Mouse (Mus musculus): ENCODE data around the gene Ugt1a8. TPM values are rescaled to one million over a fixed set of nuclear protein-coding genes. Genes with fewer than 3 reads are reported as not detected.

Ugt1a8 gene
- polyA plus RNA-seq, 1 experiment: not detected

DNA sequence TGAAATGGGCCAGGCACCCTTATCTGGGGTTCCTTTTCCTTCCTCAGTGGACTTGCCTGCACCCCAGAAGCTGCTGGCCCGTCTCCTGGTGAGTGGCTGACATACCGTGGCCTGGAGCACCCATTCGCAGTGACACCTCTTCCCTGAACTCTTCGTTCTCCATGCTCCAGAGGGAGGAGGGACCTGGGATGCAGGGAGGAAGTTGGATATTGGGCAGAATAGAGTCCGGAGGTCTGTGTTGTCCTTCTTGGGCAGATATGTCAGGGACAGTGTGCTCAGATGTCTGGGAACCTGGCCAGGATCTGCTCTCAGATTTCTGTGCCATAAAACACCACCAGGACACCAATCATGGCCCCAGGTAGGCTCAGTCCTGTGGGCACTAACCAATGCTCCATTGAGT lies 152.5 kb downstream of the Ugt1a8 start:
- Histone ChIP-seq H3K4me3 (replicated peaks) (no peak overlapping the region), H3K36me3 (ENCODE audit: control insufficient read depth) (no peaks in the 10 kb centered on the region), H3K9me3 (ENCODE audit: control insufficient read depth, low read length) (peaks cover 75% of the 10 kb centered on the region), H3K27me3 (ENCODE audit: control insufficient read depth) (peaks cover 3% of the 10 kb centered on the region; the same call in 1 of the 2 replicates), H3K4me1 (ENCODE audit: control insufficient read depth) (no peaks in the 10 kb centered on the region)
- TF ChIP-seq GATA1 (IDR thresholded peaks at IDR 0.05; ENCODE audit: low read length) (no peak), TAL1 (IDR thresholded peaks at IDR 0.05; ENCODE audit: low read length) (no peak)

DNA sequence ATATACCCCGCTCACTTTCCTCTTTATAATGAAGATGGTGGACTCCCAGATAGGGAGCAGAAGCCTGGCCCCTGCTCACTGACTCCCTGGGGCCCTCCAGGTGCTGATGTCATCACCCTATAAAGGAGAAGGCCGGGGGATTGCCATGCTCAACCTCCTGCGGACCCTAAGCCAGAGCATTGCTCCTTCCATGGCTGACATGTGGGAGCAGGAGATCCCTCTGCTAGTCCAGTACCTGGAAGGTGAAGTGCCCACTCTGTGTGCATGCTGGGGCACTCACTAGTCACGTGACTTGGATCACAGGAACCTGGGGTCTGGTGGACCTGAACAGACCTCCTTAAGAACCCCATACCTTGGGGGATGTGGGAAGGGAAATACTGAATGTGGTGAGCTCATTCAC lies 153.0 kb downstream of the Ugt1a8 start:
- Histone ChIP-seq H3K9me3 (ENCODE audit: control insufficient read depth, low read length) (peaks cover 73% of the 10 kb centered on the region), H3K27me3 (ENCODE audit: control insufficient read depth) (no peaks in the 10 kb centered on the region), H3K4me3 (replicated peaks) (no peak overlapping the region), H3K36me3 (ENCODE audit: control insufficient read depth) (no peaks in the 10 kb centered on the region), H3K4me1 (ENCODE audit: control insufficient read depth) (no peaks in the 10 kb centered on the region)
- TF ChIP-seq GATA1 (IDR thresholded peaks at IDR 0.05; ENCODE audit: low read length) (no peak), TAL1 (IDR thresholded peaks at IDR 0.05; ENCODE audit: low read length) (no peak)

DNA sequence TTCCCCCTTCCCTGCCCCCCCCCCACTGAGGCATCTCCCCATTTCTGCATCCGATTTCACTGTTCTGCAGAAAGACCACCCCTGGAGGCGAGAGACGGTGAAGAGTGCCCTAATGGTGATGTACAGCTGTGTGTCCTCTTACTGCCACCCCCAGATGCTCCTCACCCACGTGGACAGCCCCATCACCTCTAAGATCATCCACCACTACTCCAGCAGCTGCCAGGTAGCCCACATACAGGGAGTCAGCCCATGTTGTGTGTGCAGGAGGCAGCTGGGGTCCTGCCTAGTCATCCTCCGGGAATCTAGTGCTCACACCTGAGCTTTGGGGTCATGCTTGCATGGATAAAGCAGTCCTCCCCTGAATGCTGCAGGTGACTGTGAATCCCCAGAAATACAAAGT lies 156.2 kb downstream of the Ugt1a8 start:
- no peaks in the 10 kb centered on the region for H3K4me1 ChIP-seq (ENCODE audit: control insufficient read depth)
- TF ChIP-seq GATA1 (IDR thresholded peaks at IDR 0.05; ENCODE audit: low read length): no peak
- no peak for TF ChIP-seq TAL1 (IDR thresholded peaks at IDR 0.05; ENCODE audit: low read length)
- H3K27me3 ChIP-seq (ENCODE audit: control insufficient read depth): no peaks in the 10 kb centered on the region; the same call in 1 of the 2 replicates
- peaks cover 73% of the 10 kb centered on the region for H3K9me3 ChIP-seq (ENCODE audit: control insufficient read depth, low read length)
- no peaks in the 10 kb centered on the region for H3K36me3 ChIP-seq (ENCODE audit: control insufficient read depth)
- H3K4me3 ChIP-seq (replicated peaks): no peak overlapping the region

DNA sequence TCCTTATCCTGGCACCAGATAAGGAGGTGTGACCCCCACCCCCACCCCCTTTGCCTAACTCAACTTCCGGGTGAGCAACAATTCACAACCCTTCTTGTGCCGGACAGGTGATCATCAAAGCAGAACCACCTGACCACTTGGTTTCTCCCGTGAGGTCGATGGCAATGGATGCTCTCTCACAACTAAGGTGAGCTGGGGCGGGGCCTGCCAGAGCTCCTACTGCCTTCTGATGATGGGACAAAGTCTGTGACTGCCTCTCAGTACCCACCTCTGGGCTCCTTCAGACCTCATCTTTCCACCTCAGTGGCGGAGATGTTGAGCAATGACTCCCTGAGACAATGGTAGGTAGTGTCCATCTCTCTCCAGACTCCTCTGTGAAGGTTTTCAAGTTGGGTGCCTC lies 158.3 kb downstream of the Ugt1a8 start:
- H3K4me3 ChIP-seq (replicated peaks): no peak overlapping the region
- H3K27me3 ChIP-seq (ENCODE audit: control insufficient read depth): no peaks in the 10 kb centered on the region; the same call in 1 of the 2 replicates
- H3K9me3 ChIP-seq (ENCODE audit: control insufficient read depth, low read length): peaks cover 71% of the 10 kb centered on the region
- TF ChIP-seq TAL1 (IDR thresholded peaks at IDR 0.05; ENCODE audit: low read length): no peak
- TF ChIP-seq GATA1 (IDR thresholded peaks at IDR 0.05; ENCODE audit: low read length): no peak
- no peaks in the 10 kb centered on the region for H3K4me1 ChIP-seq (ENCODE audit: control insufficient read depth)
- no peaks in the 10 kb centered on the region for H3K36me3 ChIP-seq (ENCODE audit: control insufficient read depth)

DNA sequence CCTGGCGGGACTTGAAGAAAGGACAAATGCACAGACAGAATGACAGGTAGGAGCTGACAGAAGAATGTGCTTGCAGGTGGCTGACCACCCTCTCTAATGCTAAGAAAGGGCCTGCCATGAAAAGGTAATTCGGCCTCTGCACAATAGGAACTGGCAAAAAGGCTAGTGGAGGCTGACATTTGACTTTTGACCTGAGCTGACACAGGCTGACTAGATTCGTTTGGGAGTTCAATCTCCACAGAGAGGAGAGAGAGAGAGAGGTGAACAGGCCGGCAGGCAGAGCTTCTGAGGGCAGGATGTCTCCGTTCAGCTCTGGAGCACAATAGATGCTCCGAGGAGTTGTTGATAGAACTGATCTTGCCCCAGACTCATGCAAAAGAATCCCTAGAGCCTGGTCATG lies 158.8 kb downstream of the Ugt1a8 start:
- H3K4me3 ChIP-seq (replicated peaks): no peak overlapping the region
- H3K9me3 ChIP-seq (ENCODE audit: control insufficient read depth, low read length): peaks cover 70% of the 10 kb centered on the region
- no peaks in the 10 kb centered on the region for H3K4me1 ChIP-seq (ENCODE audit: control insufficient read depth)
- no peaks in the 10 kb centered on the region for H3K36me3 ChIP-seq (ENCODE audit: control insufficient read depth)
- TF ChIP-seq GATA1 (IDR thresholded peaks at IDR 0.05; ENCODE audit: low read length): no peak
- no peak for TF ChIP-seq TAL1 (IDR thresholded peaks at IDR 0.05; ENCODE audit: low read length)
- no peaks in the 10 kb centered on the region; the same call in 1 of the 2 replicates for H3K27me3 ChIP-seq (ENCODE audit: control insufficient read depth)

DNA sequence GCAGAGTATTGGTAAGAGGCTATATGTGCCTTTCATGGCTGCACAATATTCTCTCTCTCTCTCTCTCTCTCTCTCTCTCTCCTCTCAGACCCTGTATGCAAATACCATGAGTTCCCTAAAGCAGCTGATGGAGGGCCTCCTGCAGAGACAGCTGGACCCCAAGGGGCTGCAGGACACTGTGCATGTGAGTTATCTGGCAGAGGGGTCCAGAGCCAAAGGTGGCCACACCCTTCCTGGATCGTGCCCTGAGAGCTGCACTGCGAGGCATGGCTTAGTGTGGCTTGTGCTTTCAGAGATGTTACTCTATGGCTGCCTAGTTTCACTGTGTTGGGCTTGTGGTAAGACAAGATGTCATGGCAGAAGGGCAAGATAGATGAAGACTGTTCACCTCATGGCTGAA lies 160.0 kb downstream of the Ugt1a8 start:
- Histone ChIP-seq H3K36me3 (ENCODE audit: control insufficient read depth) (no peaks in the 10 kb centered on the region), H3K9me3 (ENCODE audit: control insufficient read depth, low read length) (peaks cover 70% of the 10 kb centered on the region), H3K27me3 (ENCODE audit: control insufficient read depth) (peaks cover 2% of the 10 kb centered on the region; the same call in 1 of the 2 replicates), H3K4me3 (replicated peaks) (no peak overlapping the region), H3K4me1 (ENCODE audit: control insufficient read depth) (no peaks in the 10 kb centered on the region)
- TF ChIP-seq GATA1 (IDR thresholded peaks at IDR 0.05; ENCODE audit: low read length) (no peak), TAL1 (IDR thresholded peaks at IDR 0.05; ENCODE audit: low read length) (no peak)

DNA sequence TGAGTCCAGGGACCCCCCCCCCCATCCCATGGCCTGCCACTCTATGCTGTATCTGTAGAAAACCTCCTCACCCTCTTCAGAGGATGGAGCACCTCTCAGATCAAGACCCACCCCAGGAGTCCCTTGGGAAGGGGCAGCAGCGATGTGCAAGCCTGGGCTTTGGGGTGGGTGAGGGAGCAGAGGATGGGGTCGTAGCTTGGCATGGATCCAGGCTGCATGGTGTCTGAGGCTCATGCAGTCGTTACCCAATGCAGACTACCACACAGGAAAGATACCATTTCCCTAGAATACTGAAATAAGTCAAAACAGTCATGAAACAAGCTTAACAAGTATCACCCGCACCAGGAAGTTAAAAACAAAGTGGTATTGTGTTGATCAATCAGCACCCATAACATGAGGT lies 161.0 kb downstream of the Ugt1a8 start:
- TF ChIP-seq TAL1 (IDR thresholded peaks at IDR 0.05; ENCODE audit: low read length) (no peak), GATA1 (IDR thresholded peaks at IDR 0.05; ENCODE audit: low read length) (no peak)
- H3K27me3 ChIP-seq (ENCODE audit: control insufficient read depth): peaks cover 2% of the 10 kb centered on the region; the same call in 1 of the 2 replicates
- H3K4me1 ChIP-seq (ENCODE audit: control insufficient read depth): no peaks in the 10 kb centered on the region
- H3K9me3 ChIP-seq (ENCODE audit: control insufficient read depth, low read length): peaks cover 71% of the 10 kb centered on the region
- no peaks in the 10 kb centered on the region for H3K36me3 ChIP-seq (ENCODE audit: control insufficient read depth)
- no peak overlapping the region for H3K4me3 ChIP-seq (replicated peaks)

DNA sequence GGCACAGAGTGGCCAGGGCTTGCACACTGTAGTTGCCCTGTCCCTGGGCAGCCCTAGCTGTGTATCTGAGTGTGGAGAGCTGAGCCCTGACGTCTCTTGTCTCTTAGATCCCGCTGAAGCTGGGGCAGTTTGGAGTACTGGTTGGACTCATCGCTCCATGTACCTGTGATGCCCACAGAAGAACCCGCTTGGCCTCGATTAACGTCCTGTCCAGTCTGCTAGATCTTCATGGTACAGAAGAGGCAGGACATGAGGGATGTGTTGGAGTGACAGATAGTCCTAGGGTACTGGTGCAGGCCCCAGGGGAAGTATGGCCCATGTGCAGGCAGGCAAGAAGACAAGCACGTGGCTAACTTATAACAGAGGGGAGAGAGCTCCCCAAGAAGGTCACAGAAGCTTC lies 162.0 kb downstream of the Ugt1a8 start:
- Histone ChIP-seq H3K9me3 (ENCODE audit: control insufficient read depth, low read length) (peaks cover 65% of the 10 kb centered on the region), H3K36me3 (ENCODE audit: control insufficient read depth) (no peaks in the 10 kb centered on the region), H3K4me1 (ENCODE audit: control insufficient read depth) (no peaks in the 10 kb centered on the region), H3K27me3 (ENCODE audit: control insufficient read depth) (peaks cover 2% of the 10 kb centered on the region; the same call in 1 of the 2 replicates), H3K4me3 (replicated peaks) (no peak overlapping the region)
- TF ChIP-seq TAL1 (IDR thresholded peaks at IDR 0.05; ENCODE audit: low read length) (no peak), GATA1 (IDR thresholded peaks at IDR 0.05; ENCODE audit: low read length) (no peak)

DNA sequence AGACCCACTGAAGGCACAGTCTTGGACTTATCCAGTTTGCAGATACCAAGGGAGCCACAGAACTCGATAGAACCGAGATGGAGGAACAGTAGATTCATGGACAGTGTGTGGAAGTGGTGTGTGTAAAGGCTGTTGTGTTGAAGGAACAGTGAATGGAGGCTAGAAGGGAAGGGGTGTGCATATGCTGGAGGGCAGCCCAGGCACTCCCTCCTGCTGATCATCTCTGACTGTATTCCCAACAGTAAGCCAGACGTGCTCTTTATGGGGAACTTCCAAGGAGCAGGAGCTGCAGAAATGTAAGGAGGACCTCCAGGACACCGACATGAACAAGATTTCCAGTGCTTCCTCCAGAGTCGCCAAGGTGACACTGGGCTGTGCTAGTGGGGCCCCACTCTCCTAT lies 162.4 kb downstream of the Ugt1a8 start:
- peaks cover 2% of the 10 kb centered on the region; the same call in 1 of the 2 replicates for H3K27me3 ChIP-seq (ENCODE audit: control insufficient read depth)
- no peaks in the 10 kb centered on the region for H3K36me3 ChIP-seq (ENCODE audit: control insufficient read depth)
- TF ChIP-seq TAL1 (IDR thresholded peaks at IDR 0.05; ENCODE audit: low read length): no peak
- no peak for TF ChIP-seq GATA1 (IDR thresholded peaks at IDR 0.05; ENCODE audit: low read length)
- H3K4me1 ChIP-seq (ENCODE audit: control insufficient read depth): no peaks in the 10 kb centered on the region
- peaks cover 66% of the 10 kb centered on the region for H3K9me3 ChIP-seq (ENCODE audit: control insufficient read depth, low read length)
- H3K4me3 ChIP-seq (replicated peaks): no peak overlapping the region

DNA sequence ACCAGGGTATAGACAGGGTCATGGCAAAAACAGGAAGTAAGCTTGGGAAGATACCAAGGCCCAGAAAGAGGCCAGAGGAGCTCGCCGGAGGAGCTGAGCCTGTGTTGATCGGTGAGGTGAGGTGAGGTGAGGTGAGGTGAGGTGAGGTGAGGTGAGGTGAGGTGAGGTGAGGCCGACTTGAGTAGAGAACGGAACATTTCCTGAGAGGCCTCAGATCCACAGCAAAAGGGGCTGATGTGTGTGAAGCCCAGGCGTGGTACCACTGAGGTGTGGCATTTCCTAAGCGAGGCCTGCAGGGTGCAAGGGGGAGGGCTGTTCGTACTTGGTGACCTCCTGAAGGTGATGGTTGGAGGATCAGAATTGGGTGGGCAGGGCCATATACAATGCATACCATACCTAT lies 165.5 kb downstream of the Ugt1a8 start:
- Histone ChIP-seq H3K27me3 (ENCODE audit: control insufficient read depth) (0 out of 2 replicates have a peak, but pooled peaks cover 2% of the 10 kb centered on the region), H3K9me3 (ENCODE audit: control insufficient read depth, low read length) (peaks cover 60% of the 10 kb centered on the region), H3K36me3 (ENCODE audit: control insufficient read depth) (no peaks in the 10 kb centered on the region), H3K4me1 (ENCODE audit: control insufficient read depth) (no peaks in the 10 kb centered on the region), H3K4me3 (replicated peaks) (no peak overlapping the region)
- no peak for TF ChIP-seq TAL1 (IDR thresholded peaks at IDR 0.05; ENCODE audit: low read length)
- no peak for TF ChIP-seq GATA1 (IDR thresholded peaks at IDR 0.05; ENCODE audit: low read length)
